Mouse (Mus musculus) urinary bladder, adult 2 months (tissue): ENCODE measurements around the gene Ech1. TPM values are rescaled to one million over a fixed set of nuclear protein-coding genes. Genes with fewer than 3 reads are reported as not detected.

ENCODE experiments used
- DNase-seq: peaks from one replicate; pipeline ENCODE4 v3.0.0; 2022; ENCODE audit warnings: low spot score
- polyA plus RNA-seq: library from polyadenylated mRNA; depleted of rRNA; stranded (reverse); fragments of >200 nt; gene quantifications from 2 replicates; pipeline ENCODE4 v1.2.3, GENCODE M21; 2012

Gene Ech1
- polyA plus RNA-seq, 1 experiment = 303 TPM

DNA sequence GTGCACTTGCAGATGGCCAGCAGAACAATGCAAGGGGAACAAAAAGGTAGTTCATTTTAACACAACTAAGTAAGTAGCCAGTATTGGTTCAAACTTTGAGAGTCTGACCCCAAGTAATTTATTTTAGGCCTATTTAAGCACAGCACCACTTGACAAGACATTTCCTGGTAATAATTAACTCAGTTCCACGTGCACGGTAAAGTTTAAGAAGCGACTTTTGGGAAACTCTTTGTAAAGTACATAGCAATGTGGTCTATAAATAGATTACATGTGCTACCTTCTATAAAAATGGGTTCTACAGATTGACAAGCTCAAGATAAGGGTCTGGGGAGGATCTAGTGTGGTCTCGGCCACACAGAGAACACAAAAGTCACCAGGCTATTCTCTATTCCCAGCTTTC, 21.3 kb upstream of the Ech1 start:
- DNase-seq = no peak

DNA sequence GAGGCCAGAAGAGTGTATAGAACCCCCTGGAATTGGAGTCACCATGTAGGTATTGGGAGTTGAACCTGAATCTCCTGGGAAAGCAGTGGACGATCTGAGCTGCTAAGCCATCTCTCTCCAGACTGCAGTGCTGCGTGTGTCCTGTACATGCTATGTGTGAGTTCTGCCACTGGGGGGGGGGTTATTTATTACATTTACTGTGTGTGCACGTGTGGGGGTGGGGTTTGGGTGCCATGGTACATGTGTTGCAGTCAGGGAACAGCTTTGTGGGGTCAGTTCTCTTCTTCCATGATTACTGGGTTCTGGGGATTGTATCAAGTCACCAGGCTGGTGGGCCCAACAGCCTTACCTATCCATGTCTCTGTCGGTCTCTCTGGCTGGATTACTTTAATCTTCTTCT, 18.1 kb upstream of the Ech1 start:
- no peak for DNase-seq

DNA sequence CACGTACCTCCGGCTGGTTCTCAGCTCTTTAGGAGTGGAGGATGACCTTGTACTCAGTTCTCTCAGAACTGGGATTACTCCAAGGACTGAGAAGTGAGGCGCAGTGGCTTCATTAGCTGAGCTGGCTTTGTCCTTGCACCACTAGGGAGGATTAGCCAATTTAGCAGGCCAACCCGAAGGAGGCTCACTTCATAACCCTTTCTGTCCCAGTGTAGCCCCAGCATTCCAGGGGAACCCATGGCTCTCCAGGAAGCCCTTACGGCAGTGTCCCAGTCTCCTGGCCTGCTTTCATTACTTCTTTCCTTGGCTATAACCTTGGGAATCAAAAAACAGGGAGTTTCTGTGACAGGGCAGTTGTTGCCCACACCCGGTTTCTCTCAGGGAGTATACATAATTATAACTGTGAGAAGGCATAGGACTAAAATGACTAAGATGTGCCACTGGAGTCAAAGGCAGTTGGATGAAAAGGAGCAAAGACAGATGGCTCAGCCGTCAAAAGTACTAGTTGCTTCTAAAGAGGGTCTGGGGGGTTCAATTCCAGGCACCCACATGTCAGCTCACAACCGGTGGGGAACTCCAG, 17.3 kb upstream of the Ech1 start:
- peak; percentile 35 for DNase-seq

DNA sequence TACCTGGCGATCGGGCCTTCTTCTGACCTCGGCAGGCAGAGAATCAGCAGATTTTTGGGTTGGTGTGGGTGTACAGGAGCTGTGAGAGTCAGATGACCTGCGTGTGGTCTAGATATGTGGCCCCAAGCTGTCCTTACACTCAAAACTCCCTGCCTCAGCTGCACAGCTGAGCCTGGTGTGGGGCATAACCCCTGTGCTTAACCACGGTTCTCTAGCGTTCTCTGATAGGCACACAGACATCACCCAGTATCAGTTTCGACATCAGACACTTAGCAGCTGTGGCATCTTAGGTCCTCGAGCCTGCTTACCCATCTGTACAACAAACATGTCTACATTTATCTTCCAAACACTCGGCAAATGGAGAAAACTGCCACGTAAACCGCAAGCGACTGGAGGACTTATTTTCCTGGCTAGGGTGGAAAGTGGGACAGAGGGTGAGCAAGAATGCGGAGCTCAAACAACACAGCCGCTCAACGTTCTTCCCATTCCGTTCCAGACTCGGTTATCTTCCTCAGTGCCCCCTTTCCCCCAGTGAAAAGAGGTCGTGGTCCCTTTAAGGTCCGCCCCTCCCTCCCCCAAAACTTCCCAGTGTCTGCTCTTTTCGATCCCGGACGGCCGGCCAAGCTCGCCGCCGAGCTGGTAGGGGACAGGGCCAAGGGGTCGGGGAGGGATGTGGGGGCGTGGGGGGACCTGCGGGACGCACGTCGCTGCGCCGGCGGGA, 16.6 kb upstream of the Ech1 start, which contains the start of gene Hnrnpl:
Gene Hnrnpl (plus strand): TSS at position 321 of the 721 bp plus-strand sequence.
- no peak for DNase-seq

DNA sequence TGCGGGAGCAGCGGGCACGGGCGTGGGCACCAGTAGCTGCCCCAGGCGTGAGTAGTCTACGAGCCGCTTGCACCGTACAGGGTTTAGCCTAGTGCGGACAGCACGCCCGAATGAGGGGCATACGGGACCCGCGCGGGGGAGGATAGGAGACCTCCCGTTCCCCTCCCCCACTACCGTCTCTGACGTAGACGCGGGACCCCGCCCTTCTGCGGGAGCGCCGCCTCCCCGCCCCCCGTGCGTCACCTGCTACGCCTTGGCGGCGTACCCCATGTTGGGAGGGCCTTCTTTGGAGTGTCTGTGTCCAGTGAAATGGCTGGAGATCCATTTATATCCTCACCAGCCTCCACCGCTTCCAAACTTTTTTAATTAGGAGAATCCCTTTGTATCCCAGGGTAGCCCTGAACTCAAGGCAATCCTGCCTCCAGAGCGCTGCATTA, 16.0 kb upstream of the Ech1 start:
- DNase-seq = peak; percentile 95

DNA sequence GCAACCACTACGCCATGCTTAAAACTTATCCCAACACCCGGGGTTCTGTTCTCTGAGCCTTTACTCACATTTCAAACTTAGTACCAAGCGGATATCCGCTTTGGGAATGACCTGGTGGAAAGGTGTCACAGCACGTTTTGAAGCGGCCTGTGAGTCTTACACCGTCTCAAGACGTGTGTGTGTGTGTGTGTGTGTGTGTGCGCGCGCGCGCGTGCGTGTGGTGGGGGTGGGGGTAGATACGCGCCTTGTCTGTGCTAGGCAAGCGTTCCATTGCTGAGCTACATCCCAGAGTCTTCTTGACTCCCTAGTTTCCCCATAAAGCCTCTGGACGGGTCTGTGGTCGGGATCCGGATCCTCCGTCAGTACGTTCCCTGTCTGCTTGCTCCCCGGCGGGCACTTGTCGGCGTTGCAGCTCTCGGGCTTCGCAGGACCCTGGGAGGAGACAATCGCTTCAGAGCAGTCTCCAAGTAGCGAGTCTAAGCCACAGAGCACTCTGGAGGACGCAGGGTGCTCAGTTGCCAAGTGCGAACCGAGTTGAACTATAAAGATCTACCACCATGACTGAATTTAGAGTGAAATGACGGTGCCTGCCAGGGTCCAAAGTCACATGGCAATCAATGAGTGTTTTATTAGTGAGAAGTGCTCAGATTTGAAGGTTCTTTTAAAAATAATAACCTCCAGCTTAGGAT, 15.5 kb upstream of the Ech1 start:
- DNase-seq = peak; percentile 69

DNA sequence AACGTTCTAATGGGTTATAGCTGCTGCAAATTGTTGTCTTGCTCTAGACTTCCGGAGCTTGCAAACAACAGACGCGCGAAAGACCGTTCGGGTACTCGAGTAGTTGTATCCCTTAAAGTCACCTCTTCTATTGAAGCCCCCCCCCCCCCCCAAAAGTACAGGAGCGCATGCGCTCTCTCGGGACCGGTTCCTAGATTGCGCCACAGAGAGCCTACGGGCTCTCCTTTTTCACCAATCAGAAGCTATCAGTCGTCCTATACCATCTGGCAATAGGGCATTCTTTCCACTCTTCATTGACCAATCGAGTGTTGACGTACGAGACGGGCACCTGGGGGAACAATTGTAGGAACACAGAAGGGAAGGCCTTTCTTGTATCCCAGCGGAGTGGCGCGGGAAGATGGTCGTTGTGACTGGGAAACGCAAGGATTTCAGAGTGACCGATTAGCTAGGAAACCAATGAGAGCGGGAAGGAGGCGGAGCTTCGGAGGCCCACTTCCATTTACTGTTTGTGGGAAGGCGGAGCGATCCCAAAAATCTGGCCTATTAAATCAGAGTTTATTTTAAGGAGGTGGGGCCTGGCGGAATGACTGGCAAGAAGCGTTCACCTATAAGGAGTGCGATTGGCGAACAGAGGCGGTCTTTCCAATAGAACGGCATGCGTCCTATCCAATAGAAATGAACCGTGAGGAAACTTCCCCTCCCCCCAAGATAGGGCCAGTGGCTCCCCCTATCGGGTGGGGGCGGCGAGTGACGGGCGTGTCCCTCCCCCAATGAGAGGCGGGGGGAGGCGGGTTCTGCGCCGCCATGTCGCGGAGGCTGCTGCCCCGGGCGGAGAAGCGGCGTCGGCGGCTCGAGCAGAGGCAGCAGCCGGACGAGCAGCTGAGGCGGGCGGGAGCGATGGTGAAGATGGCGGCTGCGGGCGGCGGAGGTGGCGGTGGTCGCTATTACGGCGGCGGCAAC, 14.6 kb upstream of the Ech1 start:
- DNase-seq = peak; percentile 98

DNA sequence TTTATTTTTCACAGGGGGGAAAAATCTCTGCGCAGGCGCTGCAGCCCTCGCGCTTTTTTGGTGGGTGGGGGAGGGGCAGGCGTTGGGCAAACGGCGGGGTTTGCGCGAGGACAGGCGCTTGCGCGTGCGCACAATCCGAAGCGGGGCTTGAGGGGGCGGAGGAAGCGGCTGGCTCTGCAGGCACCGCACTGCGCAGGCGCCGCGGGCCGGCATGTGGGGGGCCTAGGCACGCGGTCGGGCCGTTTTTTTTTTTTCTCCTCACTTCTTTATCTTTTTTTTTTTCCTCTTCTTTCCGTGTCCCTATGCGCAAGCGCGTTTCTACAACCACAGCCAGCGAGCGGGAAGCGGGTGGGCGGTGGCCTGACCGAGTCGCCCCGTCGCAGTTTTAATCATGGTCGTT, 13.8 kb upstream of the Ech1 start:
- DNase-seq = peak; percentile 85

DNA sequence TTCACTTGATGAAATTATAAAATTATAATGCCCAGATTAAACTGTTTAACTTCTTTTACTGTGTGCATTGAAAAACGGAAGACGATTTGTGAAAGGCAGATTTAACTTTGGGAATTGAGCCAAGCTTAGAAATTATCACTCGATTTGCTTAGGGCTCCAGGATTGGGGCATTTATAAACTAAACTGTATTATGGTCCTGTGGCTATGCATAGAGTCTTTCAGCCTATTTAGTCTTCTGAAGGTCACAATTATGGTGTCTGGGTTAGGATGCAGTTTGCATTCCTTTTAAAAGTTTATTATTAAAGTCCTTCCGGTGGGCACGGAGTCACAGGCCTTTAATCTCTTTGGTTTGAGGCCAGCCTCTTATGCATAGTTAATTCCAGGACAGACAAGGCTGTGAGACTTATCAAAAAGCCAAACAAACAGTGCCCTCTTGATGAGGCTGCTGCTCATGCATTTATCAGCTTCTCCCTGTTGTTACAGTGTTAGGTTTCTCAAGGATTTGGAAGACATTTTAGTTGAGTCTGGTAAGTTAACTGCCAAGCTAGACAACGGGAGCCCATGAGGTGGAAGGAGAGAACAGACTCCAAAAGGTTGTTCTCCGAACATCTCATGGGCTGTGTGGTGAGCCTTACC, 13.3 kb upstream of the Ech1 start:
- no peak for DNase-seq

DNA sequence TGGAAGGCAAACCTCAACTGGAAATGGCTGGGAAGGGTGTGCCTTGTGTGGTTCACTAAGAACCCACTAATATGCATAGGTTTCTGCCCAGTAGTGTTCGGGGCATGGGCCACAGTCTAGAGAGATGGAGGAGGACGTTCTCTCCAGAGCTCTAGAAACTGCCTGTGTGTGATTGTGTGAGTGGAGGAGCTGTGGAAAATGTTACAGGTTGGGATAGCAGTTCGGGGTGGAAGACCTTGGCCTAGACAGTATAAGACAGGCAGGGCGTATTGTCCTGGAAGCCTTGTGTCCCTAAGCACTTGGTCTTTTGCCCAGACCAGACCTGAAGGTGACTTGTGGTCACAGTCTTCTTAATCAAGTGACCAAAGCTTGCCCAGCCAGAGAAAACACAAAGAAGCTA, 12.6 kb upstream of the Ech1 start:
- no peak for DNase-seq

DNA sequence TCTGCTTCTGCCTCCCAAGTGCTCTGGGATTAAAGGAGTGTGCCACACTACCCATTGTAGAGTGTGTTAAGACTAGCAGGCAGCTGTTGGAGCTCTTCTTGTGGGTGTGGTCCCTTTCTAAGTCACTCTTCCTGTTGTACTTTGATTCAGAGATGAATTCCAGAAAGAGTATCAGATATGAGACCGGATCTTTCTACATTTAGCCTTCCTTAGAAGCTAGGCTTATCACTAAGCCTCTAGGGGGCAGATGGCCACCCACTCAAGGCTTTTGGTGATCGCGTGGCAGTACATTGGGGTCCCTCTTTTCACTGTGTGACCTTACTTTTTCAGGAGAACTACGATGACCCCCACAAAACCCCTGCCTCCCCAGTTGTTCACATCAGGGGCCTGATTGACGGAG, 12.1 kb upstream of the Ech1 start:
- no peak for DNase-seq

DNA sequence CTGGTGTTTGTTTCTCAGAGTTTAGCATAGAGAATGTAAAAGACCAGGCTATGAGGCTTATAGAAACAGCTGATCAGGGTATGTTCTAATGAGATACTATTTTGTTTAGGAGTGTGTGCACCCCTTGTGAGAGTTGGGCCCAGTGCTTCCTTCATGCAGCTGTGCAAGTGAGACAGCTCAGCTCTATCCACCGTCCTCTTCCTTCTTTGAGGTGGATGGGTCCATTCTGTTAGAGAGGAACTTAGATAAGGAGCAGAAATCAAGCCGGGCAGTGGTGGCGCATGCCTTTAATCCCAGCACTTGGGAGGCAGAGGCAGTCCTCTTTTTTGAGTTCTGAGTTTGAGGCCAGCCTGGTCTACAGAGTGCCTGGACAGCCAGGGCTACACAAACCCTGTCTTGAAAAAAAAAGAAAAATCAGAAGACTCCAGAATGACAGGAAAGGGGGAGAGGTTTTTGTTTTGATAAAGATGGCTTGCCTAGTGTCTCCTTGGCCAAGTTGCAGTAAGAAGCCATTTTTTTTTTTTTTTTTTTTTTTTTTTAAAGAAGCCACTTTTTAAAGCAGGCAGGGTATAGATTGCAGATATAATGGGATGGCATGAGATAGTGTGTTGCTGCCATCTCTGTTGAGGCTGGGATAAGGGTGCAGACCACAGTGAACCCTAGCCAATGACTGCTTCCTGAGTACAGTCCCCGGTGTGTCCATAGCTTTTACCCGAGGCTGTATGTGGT, 10.5 kb upstream of the Ech1 start:
- no peak for DNase-seq

DNA sequence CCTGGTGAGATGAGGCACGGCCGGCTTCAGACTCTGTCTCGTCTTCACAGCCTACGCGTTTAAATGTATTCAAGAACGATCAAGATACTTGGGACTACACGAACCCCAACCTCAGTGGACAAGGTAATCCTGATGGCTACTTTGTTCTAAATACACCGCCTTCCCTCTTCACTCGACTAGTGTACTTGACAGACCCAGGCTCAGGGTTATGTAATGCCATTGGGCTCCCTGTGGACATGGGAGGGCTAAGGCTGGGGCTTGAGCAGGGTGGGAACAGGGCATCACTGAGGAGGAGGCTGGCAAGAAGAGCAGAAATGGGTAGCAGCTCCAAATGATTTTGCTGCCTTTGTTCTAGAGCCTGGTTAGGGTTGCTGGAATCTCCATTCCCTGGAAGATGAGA, 9.8 kb upstream of the Ech1 start:
- no peak for DNase-seq

DNA sequence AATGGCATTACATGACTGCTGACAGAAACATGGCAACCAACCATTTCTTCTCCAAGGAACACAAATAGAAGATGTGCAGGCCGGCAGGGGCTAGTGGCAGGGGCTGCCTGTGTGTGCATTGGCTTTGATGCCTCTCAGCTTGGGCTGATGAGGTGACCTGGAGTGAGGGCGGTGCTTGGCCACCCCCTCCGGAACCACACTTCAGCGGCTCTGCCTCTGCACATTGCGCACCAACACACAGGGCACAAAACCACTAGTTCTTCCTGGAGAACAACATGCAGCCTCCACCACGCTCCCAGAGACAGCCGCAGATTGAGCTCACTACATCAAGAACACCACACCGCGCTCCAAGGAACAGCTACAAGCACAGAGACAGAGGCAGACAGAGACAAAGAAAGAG, 8.8 kb upstream of the Ech1 start:
- no peak for DNase-seq

DNA sequence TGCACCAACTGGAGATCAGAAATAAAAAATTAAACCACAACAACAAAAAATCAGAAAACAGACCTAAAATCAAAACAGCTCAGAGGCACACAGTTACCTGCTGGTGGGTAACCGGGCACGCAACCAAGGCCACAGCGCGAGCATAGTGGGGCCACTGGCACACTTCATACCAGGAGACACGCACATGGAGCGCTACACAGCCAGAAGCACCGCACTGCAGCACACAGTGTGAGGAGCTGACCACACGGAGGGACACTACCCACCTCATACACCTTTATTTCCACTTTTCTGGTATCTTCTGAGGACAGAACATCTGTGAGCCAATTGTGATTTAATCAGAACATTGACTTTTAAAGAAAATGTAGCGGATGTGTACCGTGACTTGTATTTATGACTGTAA, 8.1 kb upstream of the Ech1 start:
- no peak for DNase-seq

DNA sequence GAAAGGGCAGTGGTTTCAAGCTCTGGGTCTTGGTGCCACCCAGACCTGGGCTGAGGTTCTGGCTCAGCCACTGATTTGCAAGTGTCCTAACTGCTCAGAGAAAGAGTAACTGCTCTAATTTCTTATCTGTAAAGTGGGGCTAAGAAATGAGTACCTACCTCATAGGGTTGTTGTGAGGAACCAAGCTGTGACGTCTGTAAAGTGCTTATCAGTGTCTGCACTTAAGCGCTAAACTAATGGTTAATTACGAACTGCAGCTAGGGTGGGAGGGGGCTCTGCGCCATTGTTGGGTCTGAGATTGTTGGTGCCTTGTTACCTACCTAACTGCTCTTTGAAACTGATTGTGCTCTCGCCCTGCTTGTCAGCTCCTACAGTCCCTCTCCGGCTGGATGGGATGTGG, 7.5 kb upstream of the Ech1 start:
- no peak for DNase-seq

DNA sequence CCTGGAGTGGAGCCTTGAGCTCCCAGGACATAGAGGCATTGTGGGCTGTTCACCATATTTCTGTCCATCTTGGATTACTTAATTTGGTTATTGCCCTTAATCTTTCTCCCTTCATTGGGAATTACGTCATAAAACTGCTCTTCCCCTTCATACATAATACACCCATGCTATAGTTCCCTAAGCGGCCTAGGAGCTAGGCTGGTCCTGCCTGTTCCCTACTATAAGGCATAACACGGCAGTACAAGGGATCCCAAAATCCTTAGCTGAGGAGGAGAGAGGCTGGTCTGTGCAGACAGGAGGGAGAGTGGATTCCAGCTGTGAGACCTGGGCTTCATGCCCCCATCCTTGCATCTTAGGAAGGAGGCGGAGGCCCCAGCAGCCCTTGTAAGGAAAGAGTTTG, 7.1 kb upstream of the Ech1 start:
- no peak for DNase-seq

DNA sequence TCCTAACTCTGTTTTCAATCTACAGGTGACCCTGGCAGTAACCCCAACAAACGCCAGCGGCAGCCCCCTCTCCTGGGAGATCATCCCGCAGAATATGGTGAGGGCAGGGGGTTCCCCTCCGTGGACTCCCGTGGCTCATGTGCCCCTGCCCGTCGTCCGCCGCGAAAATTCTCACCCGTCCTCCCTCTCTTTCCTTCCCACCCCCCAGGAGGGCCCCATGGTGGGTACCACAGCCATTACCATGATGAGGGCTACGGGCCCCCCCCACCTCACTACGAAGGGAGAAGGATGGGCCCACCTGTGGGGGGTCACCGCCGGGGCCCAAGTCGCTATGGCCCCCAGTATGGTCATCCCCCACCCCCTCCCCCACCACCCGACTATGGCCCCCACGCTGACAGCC, 6.6 kb upstream of the Ech1 start:
- DNase-seq = no peak

DNA sequence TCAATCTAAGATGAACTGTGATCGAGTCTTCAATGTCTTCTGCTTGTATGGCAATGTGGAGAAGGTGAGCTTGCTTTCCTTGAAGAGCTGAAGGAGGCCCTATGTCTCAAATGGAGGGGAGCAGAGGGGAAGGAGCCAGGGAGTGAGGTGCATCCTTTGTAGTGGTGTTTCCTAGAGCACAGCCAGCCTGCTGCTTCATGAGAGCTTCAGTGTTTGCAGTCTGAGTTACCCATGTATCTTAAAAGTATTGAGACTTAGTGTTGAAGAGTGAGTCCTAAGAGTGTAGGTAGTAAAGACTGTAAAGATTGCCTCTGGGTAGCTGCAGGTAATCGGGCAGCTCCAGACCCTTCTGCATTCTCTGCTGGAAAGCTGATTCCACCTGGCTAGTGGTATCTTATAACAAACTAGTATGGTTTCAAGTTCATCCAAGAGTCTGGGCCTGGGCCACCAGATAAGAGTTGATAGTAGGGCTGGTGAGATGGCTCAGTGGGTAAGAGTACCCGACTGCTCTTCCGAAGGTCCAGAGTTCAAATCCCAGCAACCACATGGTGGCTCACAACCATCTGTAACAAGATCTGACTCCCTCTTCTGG, 6.1 kb upstream of the Ech1 start:
- DNase-seq = no peak

DNA sequence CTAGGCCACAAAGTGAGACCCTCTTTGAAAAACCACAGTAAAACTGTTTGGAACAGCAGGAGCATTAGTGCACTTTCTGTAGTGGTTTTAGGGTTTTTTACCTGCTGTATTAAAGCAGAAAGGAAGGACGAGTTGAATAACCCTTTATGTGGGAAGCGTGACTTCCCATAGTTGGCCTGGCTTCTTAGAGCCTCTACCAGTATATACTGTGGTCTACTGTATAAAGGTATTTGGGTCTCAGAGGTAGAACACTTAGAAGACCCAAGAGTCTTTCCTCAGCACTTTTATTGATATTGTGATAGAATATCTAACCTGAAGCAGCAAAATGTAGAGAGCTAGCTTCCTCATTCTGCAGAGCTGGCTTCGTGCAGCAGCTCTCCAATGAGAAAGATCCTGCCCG, 5.4 kb upstream of the Ech1 start:
- DNase-seq = no peak
